Mouse (Mus musculus) ES-E14 (cell line): ENCODE measurements at regions not wholly inside any gene's neighbourhood (a gene's known extent, or its start where the extent isn't known, plus 50 kb on each side); places are given as distances from the start of the nearest gene placed in this dataset.

Experiments used
- CHD2 ChIP-seq: IDR thresholded peaks from 2 replicates; pipeline ENCODE4 v1.6.1; 2014; ENCODE audit warnings: mild to moderate bottlenecking, low read depth, low read length, inconsistent platforms
- HCFC1 ChIP-seq: IDR thresholded peaks from 2 replicates; pipeline ENCODE4 v1.6.1; 2012; ENCODE audit warnings: low read length, inconsistent platforms, borderline replicate concordance; ENCODE audit not compliant: insufficient read depth
- ZC3H11A ChIP-seq: IDR thresholded peaks from 2 replicates; pipeline ENCODE4 v1.6.1; 2012; ENCODE audit warnings: low read depth, mild to moderate bottlenecking, inconsistent platforms, low read length, borderline replicate concordance

DNA sequence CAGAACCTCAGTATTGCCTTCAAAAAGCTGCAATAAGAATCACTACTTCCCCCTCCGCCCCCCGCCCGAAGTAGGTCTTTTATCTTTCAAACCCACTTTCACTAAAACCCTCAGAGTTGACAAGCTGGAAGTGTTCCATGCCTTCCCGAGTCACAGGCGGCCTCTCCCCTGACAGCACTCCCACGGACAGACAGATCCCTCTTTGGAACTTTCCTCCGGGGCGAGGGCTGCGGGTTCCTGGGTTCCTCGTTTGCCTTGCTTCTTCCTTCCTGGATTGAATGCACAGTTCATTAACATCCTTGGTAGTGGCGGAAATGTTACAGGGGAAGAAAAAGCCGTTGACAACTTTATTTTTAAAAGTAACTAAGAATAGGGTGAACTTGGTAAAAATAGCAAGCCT, 132.1 kb upstream of the Fam19a5 start:
- no peak for TF ChIP-seq ZC3H11A
- no peak for TF ChIP-seq HCFC1
- TF ChIP-seq CHD2: no peak
